Mouse (Mus musculus) testis, adult 2 months (tissue): ENCODE results near the gene Grhl1. TPM values are rescaled to one million over a fixed set of nuclear protein-coding genes. Genes with fewer than 3 reads are reported as not detected.

Source experiments
- H3K27ac ChIP-seq: fragments of 200-500 bp; 2 replicates; pipeline ENCODE4 v1.5.1; 2012; ENCODE audit warnings: low read depth, low read length; ENCODE audit not compliant: control insufficient read depth, insufficient read depth
- H3K27me3 ChIP-seq: fragments of 200-500 bp; 2 replicates; pipeline ENCODE4 v1.6.1; 2012; ENCODE audit warnings: mild to moderate bottlenecking, low read length, moderate library complexity; ENCODE audit not compliant: control insufficient read depth, insufficient read depth
- H3K36me3 ChIP-seq: fragments of 200-500 bp; 2 replicates; pipeline ENCODE4 v1.6.1; 2012; ENCODE audit warnings: mild to moderate bottlenecking, low read length; ENCODE audit not compliant: control insufficient read depth, insufficient read depth
- H3K4me1 ChIP-seq: fragments of 200-500 bp; 2 replicates; pipeline ENCODE4 v1.6.1; 2012; ENCODE audit warnings: low read length; ENCODE audit not compliant: control insufficient read depth, insufficient read depth
- H3K4me3 ChIP-seq: fragments of 200-500 bp; 2 replicates; pipeline ENCODE4 v1.5.1; 2012; ENCODE audit warnings: low read depth, mild to moderate bottlenecking, low read length, moderate library complexity, mixed read lengths; ENCODE audit not compliant: control insufficient read depth
- CTCF ChIP-seq: fragments of 200-500 bp; IDR thresholded peaks from 2 replicates; pipeline ENCODE4 v1.5.1; 2012; ENCODE audit warnings: low read depth, mild to moderate bottlenecking, inconsistent platforms, low read length, moderate library complexity; ENCODE audit not compliant: control insufficient read depth, insufficient read depth, insufficient replicate concordance
- POLR2A ChIP-seq: fragments of 200-500 bp; IDR thresholded peaks from 2 replicates; pipeline ENCODE4 v1.6.1; 2012; ENCODE audit warnings: low read depth, mild to moderate bottlenecking, inconsistent platforms, low read length, moderate library complexity; ENCODE audit not compliant: control insufficient read depth
- polyA plus RNA-seq: library from polyadenylated mRNA; depleted of rRNA; stranded (reverse); fragments of >200 nt; gene quantifications from 2 replicates; pipeline ENCODE4 v1.2.3, GENCODE M21; 2012

The Grhl1 gene
- polyA plus RNA-seq, 1 experiment: 6.0 TPM

- Histone ChIP-seq H3K27me3 (no peaks in the 10 kb centered on the region), H3K36me3 (peaks cover 1% of the 10 kb centered on the region), H3K4me1 (peaks cover 10% of the 10 kb centered on the region), H3K4me3 (no peak overlapping the region), H3K27ac (no peak overlapping the region)
- TF ChIP-seq CTCF: no peak
- TF ChIP-seq POLR2A: no peak
Measured at GRCm38 (mm10) chr12:24574870-24575269, 2.8 kb downstream of the Grhl1 start.

GRCm38 (mm10) chr12:24580452-24580851 lies 8.4 kb downstream of the Grhl1 start:
- Histone ChIP-seq H3K4me3 (no peak overlapping the region), H3K4me1 (no peaks in the 10 kb centered on the region), H3K27me3 (no peaks in the 10 kb centered on the region), H3K27ac (no peak overlapping the region), H3K36me3 (peaks cover 2% of the 10 kb centered on the region)
- TF ChIP-seq CTCF (no peak), POLR2A (no peak)

- Histone ChIP-seq H3K4me1 (no peaks in the 10 kb centered on the region), H3K36me3 (peaks cover 1% of the 10 kb centered on the region), H3K27me3 (no peaks in the 10 kb centered on the region), H3K4me3 (no peak overlapping the region), H3K27ac (no peak overlapping the region)
- TF ChIP-seq POLR2A (no peak), CTCF (no peak)
Measured at GRCm38 (mm10) chr12:24580996-24581683, 9.1 kb downstream of the Grhl1 start.

- H3K27ac ChIP-seq: no peak overlapping the region
- no peak for TF ChIP-seq CTCF
- TF ChIP-seq POLR2A: no peak
- no peaks in the 10 kb centered on the region for H3K27me3 ChIP-seq
- H3K36me3 ChIP-seq: peaks cover 4% of the 10 kb centered on the region
- no peaks in the 10 kb centered on the region for H3K4me1 ChIP-seq
- no peak overlapping the region for H3K4me3 ChIP-seq
Measured at GRCm38 (mm10) chr12:24583653-24584052, 11.6 kb downstream of the Grhl1 start.

GRCm38 (mm10) chr12:24584835-24585234 lies 12.8 kb downstream of the Grhl1 start:
- no peak overlapping the region for H3K27ac ChIP-seq
- H3K4me3 ChIP-seq: no peak overlapping the region
- no peaks in the 10 kb centered on the region for H3K27me3 ChIP-seq
- no peaks in the 10 kb centered on the region for H3K4me1 ChIP-seq
- TF ChIP-seq POLR2A: no peak
- no peak for TF ChIP-seq CTCF
- peaks cover 4% of the 10 kb centered on the region for H3K36me3 ChIP-seq

- no peak overlapping the region for H3K4me3 ChIP-seq
- H3K36me3 ChIP-seq: peaks cover 4% of the 10 kb centered on the region
- no peak overlapping the region for H3K27ac ChIP-seq
- H3K27me3 ChIP-seq: no peaks in the 10 kb centered on the region
- no peak for TF ChIP-seq CTCF
- TF ChIP-seq POLR2A: no peak
- no peaks in the 10 kb centered on the region for H3K4me1 ChIP-seq
Measured at GRCm38 (mm10) chr12:24586193-24586592, 14.1 kb downstream of the Grhl1 start.

- no peak overlapping the region for H3K4me3 ChIP-seq
- no peak for TF ChIP-seq POLR2A
- H3K27me3 ChIP-seq: no peaks in the 10 kb centered on the region
- H3K36me3 ChIP-seq: peaks cover 3% of the 10 kb centered on the region
- H3K4me1 ChIP-seq: no peaks in the 10 kb centered on the region; the same call in 1 of the 2 replicates
- H3K27ac ChIP-seq: no peak overlapping the region
Measured at GRCm38 (mm10) chr12:24590371-24590770, 18.3 kb downstream of the Grhl1 start.
